Mouse (Mus musculus): ENCODE data around the gene Spsb2.

- TF ChIP-seq CTCF (IDR thresholded peaks at IDR 0.05; ENCODE audit: control insufficient read depth, insufficient read depth, insufficient replicate concordance, low read depth, low read length) (no peak), POLR2A (IDR thresholded peaks at IDR 0.05; ENCODE audit: control insufficient read depth, low read depth, low read length) (no peak)
These were observed 1.1 kb upstream of the Spsb2 start for GRCm38 (mm10) chr6:124807366-124807765.
